Mouse (Mus musculus) bone marrow macrophage, adult 2 months (primary cell): ENCODE data around the gene Mkrn2.

Experiments
- CTCF ChIP-seq: IDR thresholded peaks from 2 replicates; pipeline ENCODE4 v1.5.1; 2012; ENCODE audit warnings: low read depth, mild to moderate bottlenecking, low read length, moderate library complexity
- POLR2A ChIP-seq: IDR thresholded peaks from 2 replicates; pipeline ENCODE4 v1.6.1; 2012; ENCODE audit warnings: mild to moderate bottlenecking, low read depth, low read length, borderline replicate concordance

DNA sequence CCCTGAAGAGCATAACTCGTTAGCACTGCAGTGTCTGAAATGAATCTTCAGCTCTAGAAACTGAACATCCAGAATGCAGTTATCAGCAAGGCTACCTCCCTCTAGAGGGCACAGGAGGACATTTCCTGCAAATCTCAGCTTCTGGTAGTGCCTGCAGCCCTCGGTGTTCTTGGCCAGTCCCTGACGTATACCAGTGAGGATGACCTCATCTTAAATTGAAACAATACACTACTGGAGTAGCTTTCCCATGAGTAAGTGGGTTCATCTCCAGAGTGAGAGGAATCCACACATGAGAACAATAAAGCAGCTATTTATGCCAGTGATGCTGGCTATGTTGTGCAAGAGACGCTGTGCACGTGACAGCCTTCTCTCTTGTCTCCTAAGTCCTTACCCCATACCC is 46.2 kb upstream of the Mkrn2 start:
- TF ChIP-seq POLR2A (no peak), CTCF (no peak)
